In genomic region chr15:81719139-81719531, GRCm38 (mm10) we compare ENCODE assay signal across 16 mouse cellular contexts. TPM values are rescaled to one million over a fixed set of nuclear protein-coding genes. Genes with fewer than 3 reads are reported as not detected.
DNase-seq lines count a peak whose midpoint lies in the region; ATAC-seq and TF ChIP-seq lines count a peak whose summit lies in the region.
"Had no signal": no experiment of that assay in that cellular context is flagged by ENCODE, and none has a peak within 500 bp of the region (broad histone marks: within the 10 kb centered on the region; RNA-seq: fewer than 3 reads in every experiment).

No protein-coding gene starts in this region.

- H3K27me3 ChIP-seq in hindbrain, embryonic 13.5 days, result no peaks in the 10 kb centered on the region
- no peaks in the 10 kb centered on the region for H3K27me3 ChIP-seq in hindbrain, embryonic 10.5 days (ENCODE audit: insufficient read depth, poor library complexity, severe bottlenecking)
- no peaks in the 10 kb centered on the region for H3K27me3 ChIP-seq in midbrain, embryonic 13.5 days
- no peaks in the 10 kb centered on the region for H3K27me3 ChIP-seq in midbrain, embryonic 10.5 days (ENCODE audit: low read depth, poor library complexity, severe bottlenecking)
- H3K27me3 ChIP-seq in forebrain, embryonic 16.5 days (replicated peaks; ENCODE audit: control insufficient read depth, insufficient read depth, low read length), result no peaks in the 10 kb centered on the region
- H3K27me3 ChIP-seq in stomach, postnatal 0 days (ENCODE audit: control insufficient read depth, insufficient read depth, low read length), result no peaks in the 10 kb centered on the region
- H3K27me3 ChIP-seq: intestine, embryonic 15.5 days; liver, embryonic 13.5 days; neural tube, embryonic 13.5 days; stomach, embryonic 15.5 days had no signal

- no peak for ATAC-seq in hindbrain, embryonic 13.5 days (ENCODE audit: low FRiP score)
- no peak for ATAC-seq in midbrain, embryonic 13.5 days
- ATAC-seq in forebrain, embryonic 16.5 days, result peak; percentile 26; the same call in 1 of the 2 replicates
- no peak for ATAC-seq in stomach, postnatal 0 days (ENCODE audit: low FRiP score, low TSS enrichment)

- no peak overlapping the region for H3K4me2 ChIP-seq in hindbrain, embryonic 13.5 days
- H3K4me2 ChIP-seq in midbrain, embryonic 13.5 days (replicated peaks), result no peak overlapping the region
- H3K4me2 ChIP-seq in forebrain, embryonic 16.5 days (ENCODE audit: low read length), result no peak overlapping the region
- H3K4me2 ChIP-seq in stomach, postnatal 0 days (replicated peaks; ENCODE audit: low read depth), result no peak overlapping the region
- H3K4me2 ChIP-seq: intestine, embryonic 15.5 days; liver, embryonic 13.5 days; neural tube, embryonic 13.5 days; stomach, embryonic 15.5 days had no signal

- H3K4me1 ChIP-seq in hindbrain, embryonic 13.5 days (replicated peaks), result peaks cover 14% of the 10 kb centered on the region
- 0 out of 2 replicates have a peak, but pooled peaks cover 5% of the 10 kb centered on the region for H3K4me1 ChIP-seq in hindbrain, embryonic 10.5 days (replicated peaks)
- H3K4me1 ChIP-seq in midbrain, embryonic 13.5 days (replicated peaks), result peaks cover 15% of the 10 kb centered on the region
- peaks cover 7% of the 10 kb centered on the region for H3K4me1 ChIP-seq in midbrain, embryonic 10.5 days
- H3K4me1 ChIP-seq in forebrain, embryonic 16.5 days (replicated peaks; ENCODE audit: control insufficient read depth, insufficient read depth, low read length), result peaks cover 7% of the 10 kb centered on the region; the same call in 1 of the 2 replicates
- no peaks in the 10 kb centered on the region for H3K4me1 ChIP-seq in stomach, postnatal 0 days (replicated peaks; ENCODE audit: control insufficient read depth, insufficient read depth)
- H3K4me1 ChIP-seq: intestine, embryonic 15.5 days; liver, embryonic 13.5 days; stomach, embryonic 15.5 days had no signal

- no peak overlapping the region for H3K9ac ChIP-seq in hindbrain, embryonic 13.5 days
- no peak overlapping the region for H3K9ac ChIP-seq in midbrain, embryonic 13.5 days (replicated peaks)
- no peak overlapping the region for H3K9ac ChIP-seq in forebrain, embryonic 16.5 days (replicated peaks; ENCODE audit: low read depth, low read length)
- H3K9ac ChIP-seq in stomach, postnatal 0 days (ENCODE audit: low read length), result no peak overlapping the region
- H3K9ac ChIP-seq: intestine, embryonic 15.5 days; liver, embryonic 13.5 days; neural tube, embryonic 13.5 days; stomach, embryonic 15.5 days had no signal

- H3K9me3 ChIP-seq in hindbrain, embryonic 13.5 days, result no peaks in the 10 kb centered on the region
- no peaks in the 10 kb centered on the region for H3K9me3 ChIP-seq in hindbrain, embryonic 10.5 days
- H3K9me3 ChIP-seq in midbrain, embryonic 13.5 days, result no peaks in the 10 kb centered on the region
- H3K9me3 ChIP-seq in midbrain, embryonic 10.5 days (replicated peaks), result no peaks in the 10 kb centered on the region
- H3K9me3 ChIP-seq in forebrain, embryonic 16.5 days (ENCODE audit: control insufficient read depth, low read length), result no peaks in the 10 kb centered on the region
- H3K9me3 ChIP-seq in stomach, postnatal 0 days (ENCODE audit: control insufficient read depth, low read length), result no peaks in the 10 kb centered on the region
- H3K9me3 ChIP-seq: intestine, embryonic 15.5 days; liver, embryonic 13.5 days; neural tube, embryonic 13.5 days; stomach, embryonic 15.5 days had no signal

- 95% methylated on average over 6 of the region's 6 CpGs for WGBS in hindbrain, embryonic 13.5 days
- 90% methylated on average over 6 of the region's 6 CpGs for WGBS in hindbrain, embryonic 10.5 days
- 89% methylated on average over 6 of the region's 6 CpGs for WGBS in midbrain, embryonic 13.5 days
- WGBS in midbrain, embryonic 10.5 days, result 91% methylated on average over 6 of the region's 6 CpGs
- 92% methylated on average over 6 of the region's 6 CpGs for WGBS in forebrain, embryonic 16.5 days
- WGBS in stomach, postnatal 0 days, result 94% methylated on average over 6 of the region's 6 CpGs

- H3K36me3 ChIP-seq in hindbrain, embryonic 13.5 days, result peaks cover 92% of the 10 kb centered on the region
- peaks cover 95% of the 10 kb centered on the region for H3K36me3 ChIP-seq in hindbrain, embryonic 10.5 days
- peaks cover 94% of the 10 kb centered on the region for H3K36me3 ChIP-seq in midbrain, embryonic 13.5 days
- H3K36me3 ChIP-seq in midbrain, embryonic 10.5 days, result peaks cover 95% of the 10 kb centered on the region
- H3K36me3 ChIP-seq in forebrain, embryonic 16.5 days (ENCODE audit: control insufficient read depth, insufficient read depth), result peaks cover 33% of the 10 kb centered on the region
- peaks cover 56% of the 10 kb centered on the region for H3K36me3 ChIP-seq in stomach, postnatal 0 days (ENCODE audit: control insufficient read depth, insufficient read depth, low read length)

- no peak overlapping the region for H3K4me3 ChIP-seq in hindbrain, embryonic 13.5 days
- H3K4me3 ChIP-seq in hindbrain, embryonic 10.5 days, result no peak overlapping the region
- H3K4me3 ChIP-seq in midbrain, embryonic 13.5 days (replicated peaks), result no peak overlapping the region
- H3K4me3 ChIP-seq in midbrain, embryonic 10.5 days, result no peak overlapping the region
- no peak overlapping the region for H3K4me3 ChIP-seq in forebrain, embryonic 16.5 days (replicated peaks; ENCODE audit: low read length)
- no peak overlapping the region for H3K4me3 ChIP-seq in stomach, postnatal 0 days (ENCODE audit: low read depth, low read length)
- H3K4me3 ChIP-seq: intestine, embryonic 15.5 days; liver, embryonic 13.5 days; neural tube, embryonic 13.5 days; stomach, embryonic 15.5 days had no signal

- H3K27ac ChIP-seq in hindbrain, embryonic 13.5 days, result peak overlapping the region; percentile 82
- no peak overlapping the region for H3K27ac ChIP-seq in hindbrain, embryonic 10.5 days
- peak overlapping the region; percentile 87 for H3K27ac ChIP-seq in midbrain, embryonic 13.5 days
- H3K27ac ChIP-seq in midbrain, embryonic 10.5 days (replicated peaks), result no peak overlapping the region
- H3K27ac ChIP-seq in forebrain, embryonic 16.5 days (ENCODE audit: low read length), result no peak overlapping the region
- H3K27ac ChIP-seq in stomach, postnatal 0 days (replicated peaks), result no peak overlapping the region
- H3K27ac ChIP-seq: intestine, embryonic 15.5 days; liver, embryonic 13.5 days; neural tube, embryonic 13.5 days; stomach, embryonic 15.5 days had no signal

- no peak for TF ChIP-seq EP300 in stomach, postnatal 0 days (optimal IDR thresholded peaks at IDR 0.05)

- TF ChIP-seq CTCF in stomach, postnatal 0 days (IDR thresholded peaks at IDR 0.05; ENCODE audit: low read depth), result 0 out of 2 replicates have a peak, but pooled peaks have one; percentile 11

- no peak for DNase-seq in hindbrain, embryonic 10.5 days (ENCODE audit: low spot score)
- no peak for DNase-seq in midbrain, embryonic 10.5 days (ENCODE audit: low spot score)
- DNase-seq in stomach, postnatal 0 days (ENCODE audit: low spot score), result no peak
- DNase-seq in frontal cortex, postnatal 14 days (ENCODE audit: low spot score in 2 of 2), result no peak
- no peak for DNase-seq in embryo, embryonic 11 days
- DNase-seq: cerebellum, adult 18-20 months; heart, adult 18-20 months; kidney, postnatal 4 days; liver, embryonic 13.5 days; lung, postnatal 14 days had no signal

RNA-seq across cellular contexts. Expression of gene Chadl, which starts 22.0 kb away (rescaled TPM):
- 13.5 and 14.2 TPM in 2 replicates for polyA plus RNA-seq in hindbrain, embryonic 13.5 days (2015; fragmentation: Nextera tagmentation; extraction: Ambion mirVana)
- 1.7 and 2.5 TPM in 2 replicates for polyA plus RNA-seq in hindbrain, embryonic 10.5 days (2016; fragmentation: Nextera tagmentation; extraction: Ambion mirVana)
- 9.6 and 11.9 TPM in 2 replicates for polyA plus RNA-seq in midbrain, embryonic 13.5 days (2015; fragmentation: Nextera tagmentation; extraction: Ambion mirVana)
- polyA plus RNA-seq in midbrain, embryonic 10.5 days (2016; fragmentation: Nextera tagmentation; extraction: Ambion mirVana), result 2.4 and 2.5 TPM in 2 replicates
- polyA plus RNA-seq in forebrain, embryonic 16.5 days (2015; fragmentation: Nextera tagmentation; extraction: Ambion mirVana), result 18.6 and 27.7 TPM in 2 replicates
- 2.4 and 2.9 TPM in 2 replicates for polyA plus RNA-seq in stomach, postnatal 0 days (2015; fragmentation: Nextera tagmentation; extraction: Ambion mirVana)

RNA-seq across cellular contexts. Expression of gene Zc3h7b, which starts 25.7 kb away (rescaled TPM):
- 42.6 and 46.8 TPM in 2 replicates for polyA plus RNA-seq in hindbrain, embryonic 13.5 days (2015; fragmentation: Nextera tagmentation; extraction: Ambion mirVana)
- 37.9 and 40.8 TPM in 2 replicates for polyA plus RNA-seq in hindbrain, embryonic 10.5 days (2016; fragmentation: Nextera tagmentation; extraction: Ambion mirVana)
- 41.6 and 48.4 TPM in 2 replicates for polyA plus RNA-seq in midbrain, embryonic 13.5 days (2015; fragmentation: Nextera tagmentation; extraction: Ambion mirVana)
- 36.3 and 41.4 TPM in 2 replicates for polyA plus RNA-seq in midbrain, embryonic 10.5 days (2016; fragmentation: Nextera tagmentation; extraction: Ambion mirVana)
- polyA plus RNA-seq in forebrain, embryonic 16.5 days (2015; fragmentation: Nextera tagmentation; extraction: Ambion mirVana), result 58.6 and 59.1 TPM in 2 replicates
- polyA plus RNA-seq in stomach, postnatal 0 days (2015; fragmentation: Nextera tagmentation; extraction: Ambion mirVana), result 9.1 and 11.1 TPM in 2 replicates

RNA-seq across cellular contexts. Expression of gene Rangap1, which starts 26.2 kb away (rescaled TPM):
- polyA plus RNA-seq in hindbrain, embryonic 13.5 days (2015; fragmentation: Nextera tagmentation; extraction: Ambion mirVana), result 129 and 140 TPM in 2 replicates
- polyA plus RNA-seq in hindbrain, embryonic 10.5 days (2016; fragmentation: Nextera tagmentation; extraction: Ambion mirVana), result 166 and 178 TPM in 2 replicates
- polyA plus RNA-seq in midbrain, embryonic 13.5 days (2015; fragmentation: Nextera tagmentation; extraction: Ambion mirVana), result 140 and 145 TPM in 2 replicates
- 187 and 192 TPM in 2 replicates for polyA plus RNA-seq in midbrain, embryonic 10.5 days (2016; fragmentation: Nextera tagmentation; extraction: Ambion mirVana)
- 123 and 143 TPM in 2 replicates for polyA plus RNA-seq in forebrain, embryonic 16.5 days (2015; fragmentation: Nextera tagmentation; extraction: Ambion mirVana)
- 39.0 and 40.2 TPM in 2 replicates for polyA plus RNA-seq in stomach, postnatal 0 days (2015; fragmentation: Nextera tagmentation; extraction: Ambion mirVana)

RNA-seq across cellular contexts. Expression of gene L3mbtl2, which starts 55.4 kb away (rescaled TPM):
- polyA plus RNA-seq in hindbrain, embryonic 13.5 days (2015; fragmentation: Nextera tagmentation; extraction: Ambion mirVana), result 28.6 and 29.5 TPM in 2 replicates
- 41.9 and 44.9 TPM in 2 replicates for polyA plus RNA-seq in hindbrain, embryonic 10.5 days (2016; fragmentation: Nextera tagmentation; extraction: Ambion mirVana)
- polyA plus RNA-seq in midbrain, embryonic 13.5 days (2015; fragmentation: Nextera tagmentation; extraction: Ambion mirVana), result 31.8 and 34.0 TPM in 2 replicates
- polyA plus RNA-seq in midbrain, embryonic 10.5 days (2016; fragmentation: Nextera tagmentation; extraction: Ambion mirVana), result 44.6 and 46.1 TPM in 2 replicates
- polyA plus RNA-seq in forebrain, embryonic 16.5 days (2015; fragmentation: Nextera tagmentation; extraction: Ambion mirVana), result 30.8 and 32.7 TPM in 2 replicates
- 9.2 and 9.4 TPM in 2 replicates for polyA plus RNA-seq in stomach, postnatal 0 days (2015; fragmentation: Nextera tagmentation; extraction: Ambion mirVana)

Comparison
In these comparisons a context has a peak if more than half of its experiments do, and no peak if none do; other contexts are left out.
1. H3K27ac ChIP-seq: peak in hindbrain, embryonic 13.5 days (single experiment) and midbrain, embryonic 13.5 days (single experiment); none in hindbrain, embryonic 10.5 days (single experiment), midbrain, embryonic 10.5 days (single experiment), forebrain, embryonic 16.5 days (single experiment) and stomach, postnatal 0 days (single experiment).